Mouse (Mus musculus) hindbrain, embryonic 10.5 days (tissue): ENCODE measurements around the gene Ntm. TPM values are rescaled to one million over a fixed set of nuclear protein-coding genes. Genes with fewer than 3 reads are reported as not detected.

Experiments used
- DNase-seq: peaks from one replicate; pipeline ENCODE4 v3.0.0-alpha.2; 2017; ENCODE audit warnings: low spot score
- H3K27ac ChIP-seq: fragments of 300-500 bp; sonication (generic); 2 replicates; pipeline ENCODE4 v1.5.1; 2016; ENCODE audit warnings: mild to moderate bottlenecking, moderate library complexity
- H3K27me3 ChIP-seq: fragments of 300-500 bp; sonication (generic); 2 replicates; pipeline ENCODE4 v1.6.1; 2016; ENCODE audit warnings: mild to moderate bottlenecking; ENCODE audit not compliant: poor library complexity, insufficient read depth, severe bottlenecking
- H3K36me3 ChIP-seq: fragments of 300-500 bp; sonication (generic); 2 replicates; pipeline ENCODE4 v1.6.1; 2016; ENCODE audit warnings: mild to moderate bottlenecking, moderate library complexity
- H3K4me1 ChIP-seq: fragments of 300-500 bp; sonication (generic); replicated peaks from 2 replicates; pipeline ENCODE4 v1.6.1; 2016; ENCODE audit warnings: mild to moderate bottlenecking
- H3K4me3 ChIP-seq: fragments of 300-500 bp; sonication (generic); 2 replicates; pipeline ENCODE4 v1.5.1; 2016; ENCODE audit warnings: mild to moderate bottlenecking, moderate library complexity
- H3K9me3 ChIP-seq: fragments of 300-500 bp; sonication (generic); 2 replicates; pipeline ENCODE4 v1.6.1; 2016; ENCODE audit warnings: mild to moderate bottlenecking, moderate library complexity
- WGBS: fragments of 180-500 bp; shearing (Covaris S2); methylation state at CpG from one replicate; pipeline ENCODE4 v1.1.7; 2016; 5-methylcytosine and 5-hydroxymethylcytosine counted together
- polyA plus RNA-seq: library from polyadenylated mRNA; unstranded; fragments of >200 nt; fragmentation: Nextera tagmentation; extraction: Ambion mirVana; gene quantifications from 2 replicates; pipeline ENCODE4 v1.2.1, GENCODE M21; 2016

Ntm gene
- polyA plus RNA-seq, 1 experiment from 2014 or later = 12.1 TPM

DNA sequence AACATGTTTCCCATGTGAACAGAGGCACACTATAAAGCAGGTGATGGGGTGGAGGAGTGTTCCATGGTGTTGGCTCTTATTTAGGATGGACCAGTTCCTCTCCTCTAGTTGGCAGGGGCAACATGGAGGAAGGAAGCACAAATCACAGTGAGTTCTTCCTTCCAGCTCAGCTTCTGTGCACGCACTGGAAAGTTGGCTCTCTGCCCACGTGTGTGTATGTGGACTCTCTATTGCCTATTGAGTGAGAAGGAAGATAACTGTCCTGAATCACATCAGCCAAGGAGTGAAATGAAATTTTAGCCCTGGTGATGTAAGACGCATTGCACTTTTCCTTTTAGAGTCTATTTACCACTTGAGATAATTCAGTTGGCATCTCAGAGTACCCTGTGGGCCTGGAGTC lies 203.0 kb downstream of the Ntm start:
- Histone ChIP-seq H3K4me3 (no peak overlapping the region), H3K27me3 (peaks cover 3% of the 10 kb centered on the region; the same call in 1 of the 2 replicates), H3K27ac (no peak overlapping the region), H3K4me1 (peaks cover 13% of the 10 kb centered on the region), H3K9me3 (no peaks in the 10 kb centered on the region), H3K36me3 (no peaks in the 10 kb centered on the region)
- no peak for DNase-seq
- 89% methylated on average over 3 of the region's 3 CpGs for WGBS

DNA sequence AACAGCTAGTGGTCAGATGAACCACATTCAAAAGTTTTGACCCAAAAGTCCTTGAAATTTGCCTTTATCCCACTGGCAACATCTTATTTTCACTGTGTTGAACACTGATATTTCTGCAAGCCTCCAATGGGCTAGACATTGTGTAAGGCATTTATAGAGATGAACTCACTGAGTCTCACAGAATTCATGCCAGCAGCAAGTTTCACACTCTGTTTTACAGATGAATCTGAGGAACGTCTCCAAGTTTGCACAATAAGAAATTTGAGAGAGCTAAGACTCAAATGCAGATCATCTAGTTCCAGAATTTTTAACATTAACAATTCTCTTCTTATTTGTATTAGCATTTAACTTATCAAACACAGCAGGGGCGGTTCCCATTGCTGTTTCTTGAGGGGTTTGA lies 203.9 kb downstream of the Ntm start:
- H3K27me3 ChIP-seq = peaks cover 3% of the 10 kb centered on the region; the same call in 1 of the 2 replicates
- H3K27ac ChIP-seq = no peak overlapping the region
- H3K9me3 ChIP-seq = no peaks in the 10 kb centered on the region
- DNase-seq = no peak
- 88% methylated on average over 2 of the region's 2 CpGs for WGBS
- H3K4me3 ChIP-seq = no peak overlapping the region
- peaks cover 13% of the 10 kb centered on the region for H3K4me1 ChIP-seq
- H3K36me3 ChIP-seq = no peaks in the 10 kb centered on the region

DNA sequence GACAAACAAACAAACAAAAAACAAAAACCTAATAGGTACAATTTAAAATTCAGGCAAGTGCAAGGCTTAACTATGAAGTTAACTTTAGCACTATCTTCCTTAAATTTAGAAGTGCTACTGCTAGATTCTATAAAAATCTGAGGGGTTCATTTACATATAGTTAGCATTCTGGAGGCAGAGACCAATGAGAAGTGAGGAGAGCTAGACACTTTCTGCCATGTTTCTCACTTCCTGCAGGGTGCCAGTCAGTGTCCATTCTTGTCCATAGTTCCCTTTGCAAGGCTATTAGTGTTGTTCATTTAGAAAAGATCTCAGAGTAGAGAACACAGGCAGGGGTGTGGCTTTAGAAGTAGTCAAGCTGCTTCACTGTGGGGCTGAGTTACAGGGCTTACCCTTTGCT lies 208.6 kb downstream of the Ntm start:
- Histone ChIP-seq H3K9me3 (no peaks in the 10 kb centered on the region), H3K27ac (no peak overlapping the region), H3K36me3 (no peaks in the 10 kb centered on the region), H3K4me1 (peaks cover 13% of the 10 kb centered on the region), H3K27me3 (no peaks in the 10 kb centered on the region), H3K4me3 (no peak overlapping the region)
- no peak for DNase-seq

- H3K4me1 ChIP-seq = peaks cover 13% of the 10 kb centered on the region
- no peak overlapping the region for H3K27ac ChIP-seq
- H3K36me3 ChIP-seq = no peaks in the 10 kb centered on the region
- 63% methylated on average over 1 of the region's 1 CpGs for WGBS
- no peaks in the 10 kb centered on the region for H3K27me3 ChIP-seq
- no peaks in the 10 kb centered on the region for H3K9me3 ChIP-seq
- H3K4me3 ChIP-seq = no peak overlapping the region
- DNase-seq = peak; percentile 27
Observed at GRCm38 (mm10) chr9:29751396-29751795, 211.5 kb downstream of the Ntm start.

DNA sequence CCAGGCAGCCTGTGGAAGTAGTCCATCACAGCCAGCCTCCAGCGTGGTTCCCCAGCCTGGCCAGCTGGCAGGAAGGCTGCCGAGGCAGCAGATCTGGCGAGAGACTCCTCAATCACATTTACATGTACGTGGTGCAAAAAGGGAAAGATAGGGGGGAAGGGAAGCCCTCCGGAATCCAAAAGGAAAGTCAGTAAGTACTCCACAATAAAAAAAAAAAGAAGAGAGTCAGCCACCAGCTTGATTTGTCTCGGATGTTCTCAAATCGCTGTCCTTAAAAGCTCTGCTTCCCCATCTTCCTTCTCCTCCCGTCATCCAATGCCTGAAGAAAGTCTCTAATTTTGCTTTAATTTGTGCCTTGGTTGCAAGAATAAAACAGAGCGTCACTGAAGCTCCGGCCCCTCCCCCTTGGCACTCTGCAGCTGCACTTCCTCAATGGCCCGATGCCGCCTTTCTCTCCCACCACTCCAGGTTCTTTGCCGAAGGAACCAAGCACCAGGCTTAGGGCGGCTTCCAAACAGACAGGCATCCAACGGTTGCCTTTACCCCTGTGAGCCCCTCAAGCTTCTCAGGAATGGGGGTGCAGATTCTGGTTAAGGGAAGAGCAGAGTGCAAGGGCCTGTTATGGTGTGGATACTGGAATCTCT lies 212.4 kb downstream of the Ntm start:
- peak overlapping the region; percentile 46; the same call in 1 of the 2 replicates for H3K27ac ChIP-seq
- H3K27me3 ChIP-seq = no peaks in the 10 kb centered on the region
- H3K9me3 ChIP-seq = no peaks in the 10 kb centered on the region
- DNase-seq = no peak
- H3K36me3 ChIP-seq = no peaks in the 10 kb centered on the region
- peaks cover 13% of the 10 kb centered on the region for H3K4me1 ChIP-seq
- H3K4me3 ChIP-seq = peak overlapping the region; percentile 29
- WGBS = 30% methylated on average over 15 of the region's 15 CpGs

DNA sequence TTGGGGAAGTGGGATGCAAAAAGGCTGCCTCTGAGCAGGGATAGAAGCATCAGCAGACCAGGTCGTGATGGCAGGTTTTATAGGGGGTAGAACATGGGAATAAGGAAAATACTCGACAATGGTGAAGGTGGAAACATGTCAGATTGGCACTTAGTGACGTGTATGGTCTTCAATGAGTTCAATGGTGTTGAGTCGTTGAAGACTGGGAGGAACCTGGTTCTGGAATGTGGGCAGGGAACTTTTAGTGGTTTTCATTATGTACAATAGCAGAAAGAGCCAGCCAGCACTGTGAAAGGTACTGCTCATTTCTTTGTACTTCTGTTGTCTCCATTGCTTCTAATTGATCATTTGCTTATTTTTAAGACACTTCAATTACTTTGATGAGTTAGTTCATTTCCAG lies 214.9 kb downstream of the Ntm start:
- Histone ChIP-seq H3K4me1 (peaks cover 13% of the 10 kb centered on the region), H3K27ac (no peak overlapping the region), H3K9me3 (0 out of 2 replicates have a peak, but pooled peaks cover 4% of the 10 kb centered on the region), H3K27me3 (no peaks in the 10 kb centered on the region), H3K36me3 (no peaks in the 10 kb centered on the region), H3K4me3 (no peak overlapping the region)
- 77% methylated on average over 4 of the region's 4 CpGs for WGBS
- no peak for DNase-seq

GRCm38 (mm10) chr9:29738835-29739526 lies 224.0 kb downstream of the Ntm start:
- H3K4me3 ChIP-seq = no peak overlapping the region
- H3K36me3 ChIP-seq = no peaks in the 10 kb centered on the region
- DNase-seq = no peak
- H3K27ac ChIP-seq = no peak overlapping the region
- H3K9me3 ChIP-seq = 0 out of 2 replicates have a peak, but pooled peaks cover under 1% of the 10 kb centered on the region
- H3K27me3 ChIP-seq = no peaks in the 10 kb centered on the region
- H3K4me1 ChIP-seq = peaks cover 9% of the 10 kb centered on the region; the same call in 1 of the 2 replicates
- WGBS = 88% methylated on average over 9 of the region's 9 CpGs

GRCm38 (mm10) chr9:29736031-29736430 lies 226.9 kb downstream of the Ntm start:
- H3K27me3 ChIP-seq = no peaks in the 10 kb centered on the region
- H3K36me3 ChIP-seq = no peaks in the 10 kb centered on the region
- 31% methylated on average over 3 of the region's 3 CpGs for WGBS
- H3K27ac ChIP-seq = no peak overlapping the region
- no peaks in the 10 kb centered on the region for H3K9me3 ChIP-seq
- DNase-seq = no peak
- H3K4me1 ChIP-seq = peaks cover 13% of the 10 kb centered on the region; the same call in 1 of the 2 replicates
- no peak overlapping the region for H3K4me3 ChIP-seq

DNA sequence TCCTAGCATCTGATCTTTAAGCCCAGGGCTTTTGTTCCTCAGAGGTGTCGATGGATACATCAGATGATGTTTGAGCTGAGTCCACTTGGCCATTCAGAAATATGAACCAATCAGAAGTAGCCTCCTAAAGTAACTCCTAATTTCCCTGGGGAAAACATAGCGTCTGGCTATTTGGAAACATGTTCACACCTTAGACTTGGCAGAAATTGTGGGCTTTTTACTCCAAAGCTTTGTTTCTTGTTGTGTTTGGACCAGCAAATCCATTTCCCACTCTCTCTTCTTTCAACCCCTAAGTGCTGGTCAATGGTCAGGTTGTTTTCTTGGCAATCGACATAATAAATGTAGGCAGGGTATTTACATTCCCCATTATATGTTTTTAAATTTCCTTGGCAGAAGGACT lies 230.0 kb downstream of the Ntm start:
- H3K4me3 ChIP-seq = no peak overlapping the region
- H3K27me3 ChIP-seq = no peaks in the 10 kb centered on the region
- 75% methylated on average over 3 of the region's 3 CpGs for WGBS
- no peaks in the 10 kb centered on the region for H3K9me3 ChIP-seq
- no peak overlapping the region for H3K27ac ChIP-seq
- H3K4me1 ChIP-seq = peaks cover 16% of the 10 kb centered on the region; the same call in 1 of the 2 replicates
- no peaks in the 10 kb centered on the region for H3K36me3 ChIP-seq
- DNase-seq = no peak

DNA sequence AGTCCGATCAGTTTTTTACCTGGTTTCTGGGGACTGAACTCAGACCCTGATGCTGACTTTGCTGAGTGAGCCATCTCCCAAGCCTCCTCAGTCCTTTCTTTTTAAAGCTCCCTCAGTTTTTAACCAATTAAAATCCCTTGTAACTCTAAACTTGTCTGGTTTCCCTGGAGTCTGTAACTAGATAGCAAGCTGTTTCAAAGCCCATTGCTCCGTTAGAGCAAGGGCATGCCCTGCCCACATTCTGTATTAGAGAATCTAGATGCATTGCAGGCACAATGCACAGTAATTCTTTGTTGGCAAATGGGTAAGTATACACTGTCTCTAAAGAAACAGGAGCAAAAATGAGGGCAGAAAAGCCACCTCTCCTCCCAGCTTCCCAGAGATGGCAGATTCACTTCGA lies 231.3 kb downstream of the Ntm start:
- Histone ChIP-seq H3K4me3 (no peak overlapping the region), H3K27me3 (no peaks in the 10 kb centered on the region), H3K4me1 (peaks cover 16% of the 10 kb centered on the region; the same call in 1 of the 2 replicates), H3K27ac (no peak overlapping the region), H3K36me3 (no peaks in the 10 kb centered on the region), H3K9me3 (no peaks in the 10 kb centered on the region)
- no peak for DNase-seq
- WGBS = 73% methylated on average over 3 of the region's 3 CpGs

GRCm38 (mm10) chr9:29727540-29728432 lies 235.2 kb downstream of the Ntm start:
- H3K27ac ChIP-seq = no peak overlapping the region
- H3K27me3 ChIP-seq = no peaks in the 10 kb centered on the region
- H3K4me1 ChIP-seq = peaks cover 12% of the 10 kb centered on the region; the same call in 1 of the 2 replicates
- H3K9me3 ChIP-seq = no peaks in the 10 kb centered on the region
- WGBS = 82% methylated on average over 19 of the region's 19 CpGs
- no peak overlapping the region for H3K4me3 ChIP-seq
- no peak for DNase-seq
- no peaks in the 10 kb centered on the region for H3K36me3 ChIP-seq

- no peaks in the 10 kb centered on the region for H3K27me3 ChIP-seq
- no peak overlapping the region for H3K4me3 ChIP-seq
- 39% methylated on average over 1 of the region's 1 CpGs for WGBS
- no peak overlapping the region for H3K27ac ChIP-seq
- no peaks in the 10 kb centered on the region for H3K36me3 ChIP-seq
- peaks cover 13% of the 10 kb centered on the region; the same call in 1 of the 2 replicates for H3K4me1 ChIP-seq
- no peaks in the 10 kb centered on the region for H3K9me3 ChIP-seq
- no peak for DNase-seq
Observed at GRCm38 (mm10) chr9:29721461-29721860, 241.5 kb downstream of the Ntm start.
